Mouse (Mus musculus): Measurements from ENCODE around the gene Astn2.

DNA sequence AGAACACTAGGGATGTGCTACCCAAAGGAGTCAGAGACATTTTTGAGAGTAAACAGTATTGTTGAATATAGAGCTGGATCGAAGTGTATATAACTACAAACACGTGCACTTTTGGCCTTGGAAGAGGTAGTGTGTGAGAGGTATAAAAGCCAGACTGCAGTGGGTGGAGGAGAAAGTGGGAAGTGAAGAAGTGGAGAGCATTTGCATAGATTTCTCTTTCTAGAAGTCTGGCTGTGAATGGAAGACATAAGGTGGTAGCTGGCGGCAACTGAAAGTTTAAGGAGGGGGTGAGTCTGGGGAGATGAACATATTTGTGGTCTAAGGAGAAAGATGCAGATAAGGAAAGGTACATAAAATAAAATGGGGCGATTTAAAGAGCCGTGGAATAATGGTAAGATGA, 709.2 kb downstream of the Astn2 start:
- TF ChIP-seq CTCF (IDR thresholded peaks at IDR 0.05) (no peak), EP300 (IDR thresholded peaks at IDR 0.05; ENCODE audit: insufficient read depth, low read depth, low read length) (no peak)

All from heart, adult 2 months (tissue).